Mouse (Mus musculus) spleen, adult 2 months (tissue): ENCODE measurements around the gene Hdac8. TPM values are rescaled to one million over a fixed set of nuclear protein-coding genes. Genes with fewer than 3 reads are reported as not detected.

Experiments used
- DNase-seq, 2 experiments: peaks; one replicate each; pipeline versions ENCODE4 v3.0.0 to v3.0.0-alpha.2; 2012 to 2021; ENCODE audit warnings: low spot score in 2 of 2, low read depth in 1 of 2
- H3K27ac ChIP-seq: fragments of 200-500 bp; 2 replicates; pipeline ENCODE4 v1.5.1; 2012; ENCODE audit warnings: low read length, inconsistent platforms; ENCODE audit not compliant: insufficient read depth
- H3K27me3 ChIP-seq: fragments of 200-500 bp; 2 replicates; pipeline ENCODE4 v1.6.1; 2012; ENCODE audit warnings: mild to moderate bottlenecking, moderate library complexity, low read length, inconsistent platforms; ENCODE audit not compliant: control insufficient read depth, insufficient read depth
- H3K36me3 ChIP-seq: fragments of 200-500 bp; 2 replicates; pipeline ENCODE4 v1.6.1; 2012; ENCODE audit warnings: mild to moderate bottlenecking, low read length, inconsistent platforms; ENCODE audit not compliant: control insufficient read depth, insufficient read depth
- H3K4me1 ChIP-seq: fragments of 200-500 bp; 2 replicates; pipeline ENCODE4 v1.6.1; 2011; ENCODE audit warnings: inconsistent platforms; ENCODE audit not compliant: control insufficient read depth, insufficient read depth, insufficient read length
- H3K4me3 ChIP-seq: fragments of 200-500 bp; 2 replicates; pipeline ENCODE4 v1.5.1; 2011; ENCODE audit warnings: mild to moderate bottlenecking, inconsistent platforms; ENCODE audit not compliant: insufficient read depth, insufficient read length; ENCODE audit errors: extremely low read depth
- CTCF ChIP-seq: fragments of 200-500 bp; IDR thresholded peaks from 2 replicates; pipeline ENCODE4 v1.5.1; 2011; ENCODE audit warnings: mild to moderate bottlenecking, inconsistent platforms; ENCODE audit not compliant: insufficient read depth, insufficient read length, insufficient replicate concordance; ENCODE audit errors: extremely low read depth
- POLR2A ChIP-seq: fragments of 200-500 bp; IDR thresholded peaks from 2 replicates; pipeline ENCODE4 v1.6.1; 2011; ENCODE audit warnings: low read depth, low read length, inconsistent platforms
- WGBS: fragments of 180-500 bp; shearing (Covaris S2); methylation state at CpG from one replicate; pipeline ENCODE4 v1.1.7; 2018; 5-methylcytosine and 5-hydroxymethylcytosine counted together
- polyA plus RNA-seq: library from polyadenylated mRNA; depleted of rRNA; stranded (reverse); fragments of >200 nt; gene quantifications from 2 replicates; pipeline ENCODE4 v1.2.3, GENCODE M21; 2012

The Hdac8 gene
- polyA plus RNA-seq, 1 experiment, result 2.3 TPM

DNA sequence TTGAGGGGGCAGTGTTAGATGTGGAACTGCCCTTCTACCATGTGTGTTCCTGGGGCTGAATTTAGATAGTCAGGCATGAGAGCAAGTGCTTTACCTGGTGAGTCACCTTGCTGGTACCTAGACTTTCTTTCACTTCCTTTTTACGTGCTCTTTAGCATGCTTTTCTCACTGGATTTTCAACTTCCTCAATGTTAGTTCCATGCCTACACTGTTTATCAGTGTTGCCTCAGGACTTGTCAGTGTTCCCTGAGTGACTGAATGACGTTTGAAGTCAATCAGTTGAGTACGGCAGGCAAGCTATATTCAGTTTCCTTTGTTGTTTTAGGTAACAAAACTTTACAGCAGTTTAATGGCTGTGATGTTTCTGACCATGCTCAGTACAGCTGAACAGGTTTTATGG, 120.4 kb downstream of the Hdac8 start:
- Histone ChIP-seq H3K27me3 (no peaks in the 10 kb centered on the region), H3K27ac (no peak overlapping the region), H3K36me3 (no peaks in the 10 kb centered on the region), H3K4me1 (peaks cover 2% of the 10 kb centered on the region; the same call in 1 of the 2 replicates), H3K4me3 (no peak overlapping the region)
- DNase-seq, result no peak
- WGBS, result 52% methylated on average over 3 of the region's 3 CpGs
- TF ChIP-seq POLR2A (no peak), CTCF (no peak)

DNA sequence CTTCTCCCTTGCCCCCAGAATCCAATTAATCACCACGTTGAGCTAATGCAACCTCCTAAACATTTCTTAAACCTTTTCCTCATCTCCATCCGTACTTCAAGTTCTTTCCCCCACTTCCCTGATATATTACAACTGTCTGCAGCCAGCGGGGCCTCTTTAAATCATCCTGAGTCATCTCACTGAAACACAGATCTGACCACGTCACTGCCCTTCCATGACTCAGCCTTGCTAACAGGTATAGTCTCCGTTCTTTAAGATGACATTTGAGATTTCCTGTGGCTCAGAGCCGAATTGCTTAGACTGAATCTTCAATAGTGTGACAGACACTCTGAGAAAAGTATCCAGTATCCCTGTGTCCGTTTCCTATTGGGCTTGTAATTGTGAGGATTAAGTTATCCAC, 122.0 kb downstream of the Hdac8 start:
- Histone ChIP-seq H3K27ac (no peak overlapping the region), H3K36me3 (no peaks in the 10 kb centered on the region), H3K4me1 (peaks cover 2% of the 10 kb centered on the region; the same call in 1 of the 2 replicates), H3K27me3 (no peaks in the 10 kb centered on the region), H3K4me3 (no peak overlapping the region)
- 72% methylated on average over 7 of the region's 7 CpGs for WGBS
- TF ChIP-seq CTCF, result no peak
- no peak for TF ChIP-seq POLR2A
- no peak for DNase-seq

GRCm38 (mm10) chrX:102366510-102366909, 138.6 kb downstream of the Hdac8 start:
- Histone ChIP-seq H3K4me1 (no peaks in the 10 kb centered on the region), H3K4me3 (no peak overlapping the region), H3K36me3 (no peaks in the 10 kb centered on the region), H3K27me3 (no peaks in the 10 kb centered on the region), H3K27ac (no peak overlapping the region)
- 84% methylated on average over 3 of the region's 3 CpGs for WGBS
- DNase-seq, result no peak
- no peak for TF ChIP-seq CTCF
- no peak for TF ChIP-seq POLR2A

- H3K4me1 ChIP-seq, result no peaks in the 10 kb centered on the region
- WGBS, result 83% methylated on average over 2 of the region's 2 CpGs
- H3K36me3 ChIP-seq, result no peaks in the 10 kb centered on the region
- H3K27me3 ChIP-seq, result no peaks in the 10 kb centered on the region
- TF ChIP-seq CTCF (no peak), POLR2A (no peak)
- no peak for DNase-seq
- H3K4me3 ChIP-seq, result no peak overlapping the region
- H3K27ac ChIP-seq, result no peak overlapping the region
Measured at GRCm38 (mm10) chrX:102362244-102362643, 142.9 kb downstream of the Hdac8 start.

- WGBS, result 83% methylated on average over 3 of the region's 3 CpGs
- no peaks in the 10 kb centered on the region for H3K27me3 ChIP-seq
- no peak overlapping the region for H3K4me3 ChIP-seq
- TF ChIP-seq CTCF (no peak), POLR2A (no peak)
- H3K27ac ChIP-seq, result no peak overlapping the region
- no peaks in the 10 kb centered on the region for H3K36me3 ChIP-seq
- no peak for DNase-seq
- no peaks in the 10 kb centered on the region for H3K4me1 ChIP-seq
Measured at GRCm38 (mm10) chrX:102353412-102353811, 151.7 kb downstream of the Hdac8 start.

DNA sequence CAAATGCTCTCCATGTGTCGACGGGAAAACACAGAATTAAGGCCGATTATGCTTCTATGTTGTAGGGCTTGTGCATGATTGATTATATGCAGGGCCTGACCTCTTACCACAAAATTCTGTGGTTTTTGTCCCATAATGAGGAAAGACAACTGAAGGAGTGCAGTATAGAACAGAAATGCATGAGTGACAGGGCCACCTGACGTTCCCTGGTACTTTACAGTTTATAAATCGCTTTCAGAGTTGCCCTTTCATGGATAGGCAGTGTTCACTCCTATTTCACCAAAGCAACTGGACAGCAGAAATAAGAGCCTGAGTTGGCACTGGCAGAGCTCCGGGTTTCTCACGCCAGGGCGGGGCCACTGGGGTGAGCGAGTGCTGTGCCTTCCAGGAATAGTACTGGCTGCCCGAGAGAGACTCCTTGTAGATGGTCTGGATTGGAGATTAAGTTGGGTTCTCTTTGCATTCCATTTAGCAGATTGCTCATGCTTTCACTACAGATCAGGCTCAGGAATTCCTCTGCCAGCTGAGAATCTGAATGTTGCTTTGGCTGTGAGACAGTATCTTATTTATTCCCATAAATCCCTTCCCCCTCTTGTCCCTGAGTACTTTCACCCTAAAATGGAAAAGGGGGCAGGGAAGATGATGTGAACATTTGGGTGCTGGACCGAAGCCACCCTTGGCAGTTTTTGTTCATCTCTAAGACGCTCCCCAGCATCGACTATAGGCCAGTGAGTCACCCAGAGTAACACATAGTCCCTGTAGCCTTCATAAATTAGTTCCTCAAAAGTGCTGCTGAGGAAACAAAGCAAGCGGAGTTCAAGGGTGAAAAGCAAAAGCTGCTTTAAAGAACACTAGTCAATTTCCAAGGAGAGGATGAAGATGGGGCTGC, 155.1 kb downstream of the Hdac8 start:
- 88% methylated on average over 14 of the region's 14 CpGs for WGBS
- no peak overlapping the region for H3K4me3 ChIP-seq

GRCm38 (mm10) chrX:102348886-102349486, 156.2 kb downstream of the Hdac8 start:
- Histone ChIP-seq H3K4me1 (no peaks in the 10 kb centered on the region), H3K36me3 (no peaks in the 10 kb centered on the region), H3K27ac (no peak overlapping the region), H3K4me3 (no peak overlapping the region), H3K27me3 (no peaks in the 10 kb centered on the region)
- TF ChIP-seq CTCF (no peak), POLR2A (no peak)
- no peak for DNase-seq
- WGBS, result 86% methylated on average over 9 of the region's 9 CpGs

More for the DNA sequence above, 155.1 kb downstream of the Hdac8 start:
- TF ChIP-seq CTCF (no peak), POLR2A (no peak)
- H3K27ac ChIP-seq, result no peak overlapping the region
- no peak for DNase-seq
- H3K36me3 ChIP-seq, result no peaks in the 10 kb centered on the region
- no peaks in the 10 kb centered on the region for H3K4me1 ChIP-seq
- no peaks in the 10 kb centered on the region for H3K27me3 ChIP-seq
